Mouse (Mus musculus) heart, embryonic 15.5 days (tissue): ENCODE results near the gene Traf4. TPM values are rescaled to one million over a fixed set of nuclear protein-coding genes. Genes with fewer than 3 reads are reported as not detected.

Experiments used
- ATAC-seq: fragments of 200-750 bp; cut with Nextera tagmentation; replicated peaks from 2 replicates; pipeline ENCODE4 v1.8.0; 2017; ENCODE audit warnings: low read depth, moderate TSS enrichment; ENCODE audit not compliant: insufficient number of reproducible peaks, insufficient read depth, low FRiP score
- H3K27ac ChIP-seq: fragments of 300-500 bp; sonication (generic); 2 replicates; pipeline ENCODE4 v1.5.1; 2015; ENCODE audit warnings: mild to moderate bottlenecking, inconsistent platforms
- H3K27me3 ChIP-seq: fragments of 300-500 bp; sonication (generic); 2 replicates; pipeline ENCODE4 v1.6.1; 2015; ENCODE audit warnings: inconsistent platforms
- H3K36me3 ChIP-seq: fragments of 300-500 bp; sonication (generic); 2 replicates; pipeline ENCODE4 v1.6.1; 2015; ENCODE audit warnings: mild to moderate bottlenecking, inconsistent platforms
- H3K4me1 ChIP-seq: fragments of 300-500 bp; sonication (generic); replicated peaks from 2 replicates; pipeline ENCODE4 v1.6.1; 2015; ENCODE audit warnings: inconsistent platforms
- H3K4me2 ChIP-seq: fragments of 300-500 bp; sonication (generic); 2 replicates; pipeline ENCODE4 v1.6.1; 2015; ENCODE audit warnings: inconsistent platforms, mild to moderate bottlenecking, moderate library complexity
- H3K4me3 ChIP-seq: fragments of 300-500 bp; sonication (generic); 2 replicates; pipeline ENCODE4 v1.5.1; 2015; ENCODE audit warnings: mild to moderate bottlenecking, inconsistent platforms
- H3K9ac ChIP-seq: fragments of 300-500 bp; sonication (generic); 2 replicates; pipeline ENCODE4 v1.6.1; 2015; ENCODE audit warnings: mild to moderate bottlenecking, inconsistent platforms
- H3K9me3 ChIP-seq: fragments of 300-500 bp; sonication (generic); replicated peaks from 2 replicates; pipeline ENCODE4 v1.6.1; 2016; ENCODE audit warnings: inconsistent platforms
- WGBS: fragments of 180-500 bp; shearing (Covaris S2); methylation state at CpG from one replicate; pipeline ENCODE4 v1.1.7; 2015; ENCODE audit warnings: mixed read lengths; 5-methylcytosine and 5-hydroxymethylcytosine counted together
- polyA plus RNA-seq: library from polyadenylated mRNA; unstranded; fragments of >200 nt; fragmentation: Nextera tagmentation; extraction: Ambion mirVana; gene quantifications from 2 replicates; pipeline ENCODE4 v1.2.1, GENCODE M21; 2015

Traf4 gene
- polyA plus RNA-seq, 1 experiment from 2014 or later, result 30.8 TPM

DNA sequence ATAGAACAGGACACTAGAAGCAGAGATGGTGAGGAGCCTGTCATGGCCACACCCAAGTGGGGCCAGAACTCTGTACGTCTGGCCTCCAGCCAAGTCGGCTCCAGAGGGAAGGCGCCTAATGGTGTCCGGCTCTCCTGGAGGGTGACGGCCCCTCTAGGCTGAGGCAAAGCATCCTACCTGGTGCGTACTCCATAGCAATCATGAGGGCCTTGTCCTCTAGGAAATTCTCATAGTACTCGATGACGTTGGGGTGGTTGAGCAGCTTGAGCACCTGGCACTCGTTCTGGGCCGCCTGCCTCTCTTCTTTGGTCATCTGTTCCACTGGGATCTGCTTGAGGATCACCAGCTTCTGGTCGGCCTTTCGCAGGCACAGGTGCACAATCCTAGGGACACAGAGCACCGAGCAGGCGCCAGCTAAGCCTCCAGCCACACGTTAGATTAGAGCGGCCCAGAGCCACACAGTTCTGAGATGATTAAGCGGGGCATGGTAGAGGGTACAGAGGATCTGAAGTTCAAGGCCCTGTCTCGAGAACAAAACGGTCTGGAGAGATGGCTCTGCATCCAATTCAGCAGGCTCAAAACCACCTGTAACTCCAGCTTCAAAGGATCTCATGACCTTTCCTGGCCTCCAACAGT, 7.5 kb upstream of the Traf4 start:
- 76% methylated on average over 19 of the region's 19 CpGs for WGBS
- H3K36me3 ChIP-seq, result no peaks in the 10 kb centered on the region
- peaks cover 18% of the 10 kb centered on the region for H3K4me1 ChIP-seq
- H3K4me2 ChIP-seq, result no peak overlapping the region
- no peak overlapping the region for H3K27ac ChIP-seq
- no peak for ATAC-seq
- no peaks in the 10 kb centered on the region for H3K27me3 ChIP-seq
- H3K9me3 ChIP-seq, result no peaks in the 10 kb centered on the region
- no peak overlapping the region for H3K9ac ChIP-seq
- H3K4me3 ChIP-seq, result no peak overlapping the region

DNA sequence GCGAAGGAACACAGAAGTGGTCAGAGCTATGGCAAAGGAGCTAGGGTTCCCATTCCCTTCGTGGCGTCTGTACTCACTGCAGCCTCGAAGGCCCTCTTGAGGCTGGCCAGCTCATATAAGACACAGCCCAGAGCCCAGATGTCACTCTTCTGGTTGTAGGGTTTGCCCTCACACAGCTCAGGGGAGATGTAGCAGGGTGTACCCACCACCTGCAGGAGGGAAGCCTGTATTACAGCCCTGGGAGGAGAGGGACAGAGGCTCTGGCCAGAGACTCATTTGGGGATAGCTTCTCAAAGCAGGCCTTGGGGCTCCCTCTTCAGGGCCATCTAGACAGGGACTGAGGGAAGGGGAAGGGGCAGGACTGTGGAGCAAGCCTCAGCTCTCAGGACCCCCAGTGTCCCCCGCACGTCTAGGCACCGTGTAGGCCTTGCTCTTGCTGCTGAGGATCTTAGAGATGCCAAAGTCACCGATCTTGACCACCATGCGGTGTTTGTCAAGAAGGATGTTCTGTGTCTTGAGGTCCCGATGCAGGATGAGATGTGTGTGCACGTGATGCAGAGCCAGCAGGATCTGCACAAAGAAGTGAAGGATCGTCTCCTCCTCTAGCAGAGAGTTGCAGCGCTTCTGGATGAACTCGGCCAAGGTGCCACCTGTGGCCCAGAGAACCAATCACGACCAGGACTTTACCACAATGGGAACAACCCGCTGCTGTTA, 6.8 kb upstream of the Traf4 start:
- Histone ChIP-seq H3K4me3 (no peak overlapping the region), H3K36me3 (no peaks in the 10 kb centered on the region), H3K4me1 (peaks cover 13% of the 10 kb centered on the region), H3K27ac (no peak overlapping the region), H3K9me3 (no peaks in the 10 kb centered on the region), H3K4me2 (no peak overlapping the region), H3K27me3 (no peaks in the 10 kb centered on the region), H3K9ac (no peak overlapping the region)
- WGBS, result 77% methylated on average over 16 of the region's 16 CpGs
- ATAC-seq, result no peak

DNA sequence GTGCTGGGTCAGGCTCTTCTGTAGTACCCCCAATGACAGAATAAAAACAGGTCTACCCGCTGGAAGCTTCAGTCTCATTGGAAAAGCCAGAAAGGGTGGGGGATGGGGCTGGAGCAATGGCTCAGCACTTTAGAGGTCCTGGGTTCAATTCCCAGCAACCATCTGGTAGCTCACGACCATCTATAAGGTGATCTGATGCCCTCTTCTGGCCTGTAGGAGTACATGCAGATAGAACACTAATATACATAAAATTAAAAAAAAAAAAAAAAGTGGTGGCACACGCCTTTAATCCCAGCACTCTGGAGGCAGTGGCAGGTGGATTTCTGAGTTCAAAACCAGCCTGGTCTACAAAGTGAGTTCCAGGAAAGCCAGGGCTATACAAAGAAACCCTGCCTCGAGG, 5.9 kb upstream of the Traf4 start:
- no peak overlapping the region for H3K9ac ChIP-seq
- 69% methylated on average over 4 of the region's 4 CpGs for WGBS
- no peak overlapping the region for H3K4me3 ChIP-seq
- no peak overlapping the region for H3K27ac ChIP-seq
- no peak for ATAC-seq
- no peaks in the 10 kb centered on the region for H3K27me3 ChIP-seq
- H3K36me3 ChIP-seq, result no peaks in the 10 kb centered on the region
- H3K4me2 ChIP-seq, result no peak overlapping the region
- no peaks in the 10 kb centered on the region for H3K9me3 ChIP-seq
- H3K4me1 ChIP-seq, result peaks cover 12% of the 10 kb centered on the region

DNA sequence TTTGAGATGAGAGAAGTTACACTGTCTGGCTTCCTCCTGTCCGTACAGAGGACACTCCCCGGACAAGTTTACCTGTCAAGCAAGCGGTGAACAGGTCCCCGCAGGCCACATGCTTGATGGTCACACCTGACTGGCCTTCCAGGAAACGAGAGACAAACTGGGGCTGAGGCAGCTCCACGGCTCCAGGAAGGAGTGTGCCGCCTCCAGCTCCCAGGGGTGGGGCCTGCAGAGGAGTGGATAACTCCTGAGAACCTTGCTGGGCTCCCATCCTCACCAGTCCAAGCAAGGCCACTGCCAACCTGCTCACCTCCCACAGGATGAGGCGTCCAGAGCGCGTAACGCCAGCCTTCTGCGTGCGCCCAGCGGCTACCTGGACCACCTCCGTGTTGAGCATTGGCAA, 4.9 kb upstream of the Traf4 start:
- no peak overlapping the region for H3K4me2 ChIP-seq
- peaks cover 16% of the 10 kb centered on the region for H3K4me1 ChIP-seq
- ATAC-seq, result no peak
- H3K9me3 ChIP-seq, result no peaks in the 10 kb centered on the region
- WGBS, result 87% methylated on average over 15 of the region's 15 CpGs
- H3K4me3 ChIP-seq, result no peak overlapping the region
- no peaks in the 10 kb centered on the region for H3K36me3 ChIP-seq
- no peak overlapping the region for H3K9ac ChIP-seq
- H3K27me3 ChIP-seq, result no peaks in the 10 kb centered on the region
- H3K27ac ChIP-seq, result no peak overlapping the region

DNA sequence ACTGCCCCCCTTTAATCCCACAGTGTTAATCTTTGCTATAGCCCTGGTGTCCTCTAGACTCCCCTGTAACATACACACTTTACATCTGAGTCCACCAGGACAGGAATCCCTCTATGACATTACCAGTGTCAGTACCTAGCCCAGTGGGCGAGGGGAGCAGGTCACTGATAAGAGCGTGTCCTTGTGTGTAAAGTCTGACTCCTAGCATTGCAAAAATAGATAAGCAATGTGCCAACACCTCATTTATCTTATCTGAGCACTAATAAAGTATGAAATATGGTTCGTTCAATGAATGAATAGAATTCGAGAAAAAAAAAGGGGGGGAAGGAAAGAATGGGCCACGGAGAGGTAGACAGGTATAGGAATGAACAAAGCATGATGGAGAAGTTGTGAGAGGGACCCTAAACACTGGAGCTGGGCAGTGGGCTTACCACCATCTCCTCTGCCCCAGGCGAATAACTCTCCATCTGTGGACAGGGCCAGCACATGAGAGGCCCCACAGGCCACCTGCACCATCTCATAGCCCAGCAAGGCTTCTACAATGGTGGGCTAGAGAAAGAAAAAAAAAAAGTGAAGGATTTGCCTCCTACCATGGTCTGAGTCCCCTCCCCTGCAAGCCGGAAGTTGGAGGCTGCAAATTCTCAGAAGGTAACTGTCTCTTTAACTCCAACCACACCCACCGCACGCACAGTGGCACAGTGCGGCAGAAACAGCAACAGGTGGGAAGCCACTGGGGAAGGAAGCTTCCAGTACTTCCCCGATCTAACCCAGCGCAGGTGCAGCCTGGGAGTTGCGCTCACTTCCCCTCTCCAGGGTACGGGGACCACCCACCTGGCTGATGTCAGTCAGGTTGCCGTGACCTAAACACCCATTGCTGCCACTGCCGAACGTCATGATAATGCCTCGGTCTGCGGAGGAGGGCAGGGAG, 3.4 kb upstream of the Traf4 start:
- Histone ChIP-seq H3K4me1 (peaks cover 22% of the 10 kb centered on the region), H3K9ac (no peak overlapping the region), H3K9me3 (no peaks in the 10 kb centered on the region), H3K27me3 (no peaks in the 10 kb centered on the region), H3K4me3 (no peak overlapping the region), H3K36me3 (no peaks in the 10 kb centered on the region), H3K4me2 (0 out of 2 replicates have a peak overlapping the region, but pooled peaks have one; percentile 11), H3K27ac (no peak overlapping the region)
- 51% methylated on average over 19 of the region's 19 CpGs for WGBS
- no peak for ATAC-seq

DNA sequence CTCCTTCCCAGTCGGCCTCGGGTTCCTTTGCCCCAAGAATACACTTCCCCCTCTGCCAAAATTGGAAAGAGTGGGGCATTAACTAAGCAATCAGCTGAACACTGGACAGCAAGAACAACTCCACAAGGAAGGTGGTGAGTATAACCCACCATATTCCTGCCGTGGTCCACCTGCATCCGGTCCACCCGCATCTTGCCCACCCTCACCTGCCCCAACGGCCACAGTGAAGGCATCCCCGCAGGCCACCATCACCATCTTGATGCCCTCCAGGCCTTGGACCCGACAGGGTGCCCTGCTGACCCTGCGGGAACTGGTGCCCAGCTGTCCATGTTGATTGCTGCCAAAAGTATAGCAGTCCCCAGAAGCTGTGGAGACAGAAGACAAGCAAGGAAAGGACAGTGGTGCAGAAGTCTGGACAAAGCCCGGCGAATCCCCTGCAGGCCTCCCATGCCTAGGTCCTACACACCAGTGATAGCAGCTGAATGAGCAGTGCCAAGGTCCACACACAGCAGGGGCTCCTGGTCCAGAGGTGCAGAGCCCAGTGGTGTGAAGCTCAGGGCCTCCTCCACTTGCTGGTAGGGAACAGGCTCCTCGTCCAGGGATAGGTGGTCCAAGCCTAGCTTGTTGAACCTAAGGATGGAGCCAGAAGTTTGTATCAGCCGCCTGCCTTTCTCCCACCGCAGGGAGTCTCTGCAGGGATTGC, 2.0 kb upstream of the Traf4 start:
- Histone ChIP-seq H3K9ac (no peak overlapping the region), H3K4me3 (no peak overlapping the region), H3K4me1 (peaks cover 30% of the 10 kb centered on the region), H3K9me3 (no peaks in the 10 kb centered on the region), H3K36me3 (no peaks in the 10 kb centered on the region), H3K27ac (no peak overlapping the region), H3K27me3 (no peaks in the 10 kb centered on the region), H3K4me2 (no peak overlapping the region)
- no peak for ATAC-seq
- WGBS, result 91% methylated on average over 14 of the region's 14 CpGs

DNA sequence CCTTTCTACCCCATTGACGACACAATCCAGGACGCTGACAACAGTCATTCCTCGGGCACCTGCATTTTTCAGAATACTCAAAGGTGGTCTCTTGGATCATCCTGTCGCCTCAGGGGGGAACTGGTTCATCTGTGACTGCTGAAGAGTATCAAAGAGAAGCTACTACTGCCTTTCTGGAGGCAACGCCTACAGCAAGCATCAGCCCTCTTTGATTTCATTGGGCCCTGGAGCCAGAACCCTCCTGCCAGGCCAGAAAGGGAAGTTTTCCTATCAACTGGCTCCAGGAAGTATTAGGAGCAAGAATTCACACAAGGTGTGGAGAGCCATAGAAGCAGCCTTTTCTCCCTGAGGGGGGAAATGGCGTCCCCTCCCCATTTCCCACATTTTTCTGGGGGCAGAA, 1.3 kb upstream of the Traf4 start:
- H3K9me3 ChIP-seq, result no peaks in the 10 kb centered on the region
- peaks cover 36% of the 10 kb centered on the region for H3K4me1 ChIP-seq
- no peaks in the 10 kb centered on the region for H3K36me3 ChIP-seq
- ATAC-seq, result no peak
- no peaks in the 10 kb centered on the region for H3K27me3 ChIP-seq
- WGBS, result 69% methylated on average over 6 of the region's 6 CpGs
- H3K27ac ChIP-seq, result no peak overlapping the region
- H3K4me2 ChIP-seq, result no peak overlapping the region
- H3K9ac ChIP-seq, result no peak overlapping the region
- H3K4me3 ChIP-seq, result no peak overlapping the region

DNA sequence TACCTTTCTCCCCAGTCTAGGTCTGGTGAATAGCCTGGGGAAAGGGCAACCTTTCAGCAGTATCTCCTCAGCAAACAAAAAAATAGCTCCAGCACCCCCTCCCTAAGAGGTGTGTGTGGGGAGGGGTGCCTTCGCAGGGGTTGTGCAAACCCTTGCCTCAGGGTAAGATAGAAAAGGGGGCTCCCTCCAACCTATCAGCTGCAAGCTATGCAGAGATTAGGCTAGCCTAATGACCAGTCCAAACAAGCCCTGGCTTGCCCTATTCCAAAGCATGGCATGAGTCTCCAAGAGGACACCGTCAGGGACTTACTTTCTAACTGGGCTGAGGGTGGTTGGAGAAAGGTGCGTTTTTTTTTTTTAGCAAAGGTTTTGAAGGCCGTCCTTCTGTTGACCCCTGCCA, 772 bp upstream of the Traf4 start:
- H3K9ac ChIP-seq, result no peak overlapping the region
- peaks cover 36% of the 10 kb centered on the region for H3K4me1 ChIP-seq
- no peak for ATAC-seq
- peak overlapping the region; percentile 93 for H3K27ac ChIP-seq
- H3K4me2 ChIP-seq, result peak overlapping the region; percentile 91
- peak overlapping the region; percentile 95 for H3K4me3 ChIP-seq
- H3K9me3 ChIP-seq, result no peaks in the 10 kb centered on the region
- no peaks in the 10 kb centered on the region for H3K27me3 ChIP-seq
- H3K36me3 ChIP-seq, result peaks cover 3% of the 10 kb centered on the region
- 43% methylated on average over 4 of the region's 4 CpGs for WGBS

DNA sequence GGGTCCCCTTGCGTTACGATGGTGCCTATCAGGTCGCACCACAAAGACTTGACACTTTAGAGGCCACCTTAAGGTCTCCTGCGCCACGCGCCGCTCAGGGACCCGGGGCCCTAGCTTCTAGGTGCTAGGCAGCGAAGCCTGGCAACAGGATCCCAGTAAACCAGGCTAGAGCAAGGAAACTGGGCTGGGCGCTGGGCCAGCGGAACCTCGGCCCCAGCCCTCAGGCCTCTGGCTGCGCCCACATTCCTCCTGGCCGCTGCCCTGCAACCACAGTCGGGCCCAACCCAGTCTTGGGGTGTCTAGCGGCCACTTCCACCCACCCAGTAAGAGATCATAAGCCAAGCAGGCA, 346 bp upstream of the Traf4 start:
- 4% methylated on average over 16 of the region's 16 CpGs for WGBS

DNA sequence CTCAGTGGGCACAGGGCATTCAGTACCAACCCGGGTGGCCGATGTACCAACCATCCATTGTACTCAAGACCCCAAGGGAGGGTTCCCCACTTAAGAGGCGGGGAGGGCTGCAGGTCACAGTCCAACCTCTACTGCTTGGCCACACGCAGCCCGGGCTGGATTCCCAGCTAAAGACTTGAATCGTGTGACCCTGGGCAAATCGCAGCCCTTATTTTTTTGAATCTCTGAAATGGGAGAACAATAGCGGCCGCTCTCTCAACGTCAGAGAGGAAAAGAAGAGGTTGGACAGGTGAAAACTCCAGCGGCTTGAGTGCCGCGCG, 825 bp downstream of the Traf4 start:
- no peak for ATAC-seq
- whole genome bisulfite sequencing, result 0% methylated on average over 14 of the region's 14 CpGs
- Histone ChIP-seq H3K9ac (peak overlapping the region; percentile 97), H3K27ac (peak overlapping the region; percentile 93), H3K4me2 (peak overlapping the region; percentile 91), H3K4me1 (peaks cover 37% of the 10 kb centered on the region), H3K9me3 (no peaks in the 10 kb centered on the region), H3K27me3 (no peaks in the 10 kb centered on the region), H3K4me3 (peak overlapping the region; percentile 95), H3K36me3 (peaks cover 19% of the 10 kb centered on the region)

More for the DNA sequence above, 346 bp upstream of the Traf4 start:
- Histone ChIP-seq H3K4me1 (peaks cover 36% of the 10 kb centered on the region), H3K36me3 (peaks cover 8% of the 10 kb centered on the region), H3K27me3 (no peaks in the 10 kb centered on the region), H3K9ac (peak overlapping the region; percentile 97), H3K4me2 (peak overlapping the region; percentile 91), H3K9me3 (no peaks in the 10 kb centered on the region), H3K4me3 (peak overlapping the region; percentile 95), H3K27ac (peak overlapping the region; percentile 93)
- peak; percentile 23 for ATAC-seq
